Mouse (Mus musculus) layer of hippocampus, adult 2 months (tissue): ENCODE measurements around the gene Irak4. TPM values are rescaled to one million over a fixed set of nuclear protein-coding genes. Genes with fewer than 3 reads are reported as not detected.
A peak's percentile ranks its signal among the peaks of the same experiment; 100 is the strongest.

Experiments
- DNase-seq, 2 experiments: peaks; one replicate each; pipeline ENCODE4 v3.0.0; 2022; ENCODE audit warnings: low spot score in 2 of 2
- H3K27ac ChIP-seq: fragments of 200-600 bp; 2 replicates; pipeline ENCODE4 v1.8.1; 2022
- H3K4me3 ChIP-seq: fragments of 200-600 bp; 2 replicates; pipeline ENCODE4 v1.8.1; 2022; ENCODE audit warnings: mild to moderate bottlenecking
- CTCF ChIP-seq: fragments of 200-600 bp; conservative IDR thresholded peaks from 2 replicates; pipeline ENCODE4 v1.8.1; 2022; ENCODE audit warnings: antibody characterized with exemption, mild to moderate bottlenecking, moderate library complexity
- long read RNA-seq, 2 experiments: library from polyadenylated mRNA; stranded (forward); transcript quantifications; one replicate each; pipeline ENCODE4 v2.0.0; 2021; ENCODE audit warnings: borderline mapping rate in 2 of 2
- total RNA-seq, 2 experiments: library from RNA; stranded (reverse); gene quantifications; 2 replicates each; pipeline ENCODE4 v1.2.3; 2021

Gene Irak4
- total RNA-seq, result 1 to 10 TPM; 1.8 to 3.4 TPM
- long read RNA-seq, experiment 1, partial matches to known transcripts, result 1 of 10 reads
- long read RNA-seq, experiment 1, other reads (novel, unspliced or antisense), result 8 of 10 reads
- long read RNA-seq, experiment 2, partial matches to known transcripts, result 0 of 8 reads
- long read RNA-seq, experiment 2, other reads (novel, unspliced or antisense), result 8 of 8 reads

DNA sequence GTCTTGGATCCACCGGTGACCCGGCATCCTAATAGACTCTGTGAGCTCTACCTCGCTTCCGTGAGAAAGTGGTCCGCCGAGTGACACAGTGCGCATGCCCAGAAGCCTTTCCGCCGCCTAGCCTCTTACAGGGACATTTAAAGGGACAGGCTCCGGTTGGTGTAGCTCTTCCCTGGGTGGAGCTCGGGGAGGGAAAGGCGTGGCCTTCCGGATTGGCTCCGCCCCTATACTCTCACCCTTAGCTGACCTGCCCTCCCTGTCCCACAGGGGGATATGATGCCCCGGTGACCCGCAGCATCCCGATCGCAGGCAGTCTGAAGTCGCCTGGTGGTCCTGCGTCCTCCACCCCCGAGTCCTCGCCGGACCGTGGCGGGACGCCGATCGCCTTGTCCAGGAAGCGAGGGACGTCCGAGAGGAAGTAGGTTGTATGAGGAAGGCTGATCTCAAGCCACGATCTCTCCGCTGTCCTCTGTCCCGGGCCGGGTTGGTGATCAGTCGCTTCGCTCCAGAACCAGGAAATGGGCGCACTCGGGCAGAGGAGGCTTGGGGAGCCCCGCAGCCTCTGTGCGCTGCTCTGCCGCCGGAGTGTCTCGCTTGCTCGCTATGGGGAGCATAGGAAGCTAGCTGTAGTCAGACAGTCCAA is at the start of gene Irak4, which contains the start of gene Pus7l:
Irak4 (plus strand) TSS at position 235 of the 643 bp plus-strand sequence.
Pus7l (minus strand) TSS at position 139 of the 643 bp plus-strand sequence.
- TF ChIP-seq CTCF, result peak; percentile 44
- peak within 1 kb of the TSS; percentile 81 for H3K4me3 ChIP-seq
- peak within 1 kb of the TSS; percentile 94 for H3K27ac ChIP-seq
- peak; percentile 89 to 93 for DNase-seq

DNA sequence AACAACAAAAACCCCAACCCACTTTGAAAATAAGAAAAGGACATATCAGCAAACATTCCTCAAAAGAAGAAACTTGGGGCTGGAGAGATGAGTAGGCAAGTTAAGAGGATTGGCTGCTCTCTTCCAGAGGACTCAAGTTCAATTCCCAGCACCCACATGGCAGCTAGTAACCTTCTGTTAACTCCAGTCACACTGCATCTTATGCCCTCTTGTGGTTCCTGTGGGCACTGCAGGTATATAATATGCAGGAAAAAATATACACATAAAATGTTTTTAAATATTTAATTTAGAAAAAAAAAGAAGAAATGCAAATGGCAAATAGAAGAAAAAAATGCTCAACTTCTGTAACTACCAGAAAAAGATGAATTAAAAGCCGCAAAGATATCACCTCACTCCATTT is 49.0 kb upstream of the Irak4 start:
- peak; percentile 63 for TF ChIP-seq CTCF
- no peak overlapping the region for H3K4me3 ChIP-seq
- DNase-seq, result no peak
- H3K27ac ChIP-seq, result no peak overlapping the region

DNA sequence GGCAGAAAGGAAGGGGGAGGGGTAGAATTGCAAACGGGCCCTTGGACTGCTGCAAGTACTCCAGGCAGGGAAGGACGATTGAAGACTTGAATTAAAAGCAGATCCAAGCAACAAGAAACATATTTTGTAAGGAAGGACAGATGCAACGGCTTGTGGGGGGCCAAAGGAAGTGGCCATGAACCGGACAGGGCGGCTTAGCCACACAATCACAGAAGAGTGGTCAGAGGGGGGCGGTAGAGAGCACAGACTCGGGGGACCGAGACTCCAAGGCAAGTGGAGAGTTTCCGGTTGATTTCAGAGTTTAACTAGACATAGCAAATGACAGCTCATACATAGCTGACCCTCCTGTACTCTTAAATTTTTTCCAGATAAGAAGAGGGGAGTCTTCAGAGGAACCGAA is 47.5 kb upstream of the Irak4 start:
- no peak overlapping the region for H3K4me3 ChIP-seq
- TF ChIP-seq CTCF, result peak; percentile 51
- H3K27ac ChIP-seq, result no peak overlapping the region
- no peak for DNase-seq

GRCm38 (mm10) chr15:94499260-94499659 is 44.2 kb upstream of the Irak4 start:
- Histone ChIP-seq H3K4me3 (no peak overlapping the region), H3K27ac (no peak overlapping the region)
- DNase-seq, result no peak
- TF ChIP-seq CTCF, result no peak

- DNase-seq, result no peak
- no peak overlapping the region for H3K27ac ChIP-seq
- H3K4me3 ChIP-seq, result no peak overlapping the region
- no peak for TF ChIP-seq CTCF
Measured at GRCm38 (mm10) chr15:94503451-94504215, 39.8 kb upstream of the Irak4 start.

DNA sequence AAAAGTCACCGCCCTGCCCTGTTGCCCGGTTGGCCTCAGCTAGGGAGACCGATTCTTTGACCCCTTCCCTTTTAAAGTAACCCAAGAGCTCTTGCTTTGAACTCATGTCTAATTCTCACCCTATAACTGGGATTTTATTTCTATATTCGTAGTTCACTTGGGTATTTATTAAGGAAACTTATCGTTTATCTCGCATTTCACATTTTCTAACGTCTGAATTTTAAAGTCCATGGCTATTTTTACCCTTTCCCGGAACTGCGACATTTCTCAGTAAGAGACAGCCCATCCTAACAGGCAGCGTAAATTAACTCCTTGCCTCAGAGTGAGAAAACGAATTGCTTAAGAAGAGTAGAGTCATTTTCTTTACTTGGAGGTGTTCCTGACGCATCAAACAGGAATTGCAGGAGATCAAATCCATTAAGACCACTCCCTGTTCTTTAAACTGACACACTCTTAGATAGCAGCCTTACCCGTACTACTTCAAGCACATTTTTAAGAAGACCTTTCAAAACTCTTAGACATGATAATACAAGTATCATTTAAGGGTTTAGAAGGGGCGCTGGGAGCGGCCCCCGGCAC is 25.4 kb upstream of the Irak4 start:
- no peak for TF ChIP-seq CTCF
- H3K4me3 ChIP-seq, result no peak overlapping the region
- DNase-seq, result no peak
- H3K27ac ChIP-seq, result no peak overlapping the region

DNA sequence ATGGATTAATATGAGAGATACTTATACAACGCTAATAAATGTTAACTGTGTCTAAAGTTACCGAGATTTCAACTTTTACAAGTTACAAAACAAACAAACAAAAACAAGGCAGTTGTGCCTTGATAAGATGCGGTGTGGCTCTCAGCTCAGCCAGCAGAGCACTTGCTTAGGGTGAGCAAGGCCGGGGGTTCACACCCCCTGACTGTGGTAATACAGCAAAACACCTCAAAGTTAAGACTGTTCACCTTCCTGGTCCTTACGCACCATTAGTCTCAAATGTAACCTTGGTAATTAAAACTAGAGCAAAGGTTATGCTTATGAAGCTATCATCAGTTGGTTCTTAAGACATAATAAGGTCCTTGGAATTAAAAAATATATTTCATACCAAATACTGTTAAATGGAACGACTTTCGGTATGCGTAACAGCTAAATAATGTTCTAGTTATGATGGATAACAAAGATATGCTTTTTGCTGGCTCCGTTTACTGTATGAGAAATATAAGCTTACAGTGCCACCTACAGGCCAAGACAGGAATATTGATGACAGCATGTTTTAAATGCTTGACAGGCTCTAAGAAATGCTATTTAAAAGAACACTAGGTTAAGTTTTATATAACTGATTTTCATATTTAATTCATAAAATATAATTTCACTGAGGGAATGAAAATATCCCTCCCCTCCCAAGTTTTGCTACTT is 23.1 kb upstream of the Irak4 start:
- H3K4me3 ChIP-seq, result no peak overlapping the region
- H3K27ac ChIP-seq, result no peak overlapping the region
- peak; percentile 31 to 56 for DNase-seq
- TF ChIP-seq CTCF, result peak; percentile 88

DNA sequence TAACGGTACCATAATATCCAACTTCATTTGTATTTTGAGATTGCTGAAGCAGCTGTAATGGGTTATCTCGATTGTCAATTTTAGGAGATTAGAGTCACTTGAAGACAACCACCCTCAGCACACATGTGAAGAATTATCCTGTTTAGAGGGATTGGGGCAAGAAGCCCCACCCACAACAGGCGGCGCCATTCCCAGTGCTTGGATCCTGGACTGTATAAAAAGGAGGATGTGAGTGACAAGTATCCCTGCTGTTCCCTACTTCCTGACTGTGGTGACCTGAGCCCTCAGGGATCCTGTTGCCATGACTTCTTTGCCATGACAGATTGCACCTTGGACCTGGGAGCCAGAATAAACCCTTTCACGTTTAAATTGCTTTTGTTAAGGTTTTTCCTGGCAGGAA is 22.5 kb upstream of the Irak4 start:
- TF ChIP-seq CTCF, result no peak
- no peak for DNase-seq
- H3K27ac ChIP-seq, result no peak overlapping the region
- H3K4me3 ChIP-seq, result no peak overlapping the region

GRCm38 (mm10) chr15:94523251-94523650 is 20.2 kb upstream of the Irak4 start:
- Histone ChIP-seq H3K4me3 (no peak overlapping the region), H3K27ac (no peak overlapping the region)
- no peak for TF ChIP-seq CTCF
- no peak for DNase-seq

DNA sequence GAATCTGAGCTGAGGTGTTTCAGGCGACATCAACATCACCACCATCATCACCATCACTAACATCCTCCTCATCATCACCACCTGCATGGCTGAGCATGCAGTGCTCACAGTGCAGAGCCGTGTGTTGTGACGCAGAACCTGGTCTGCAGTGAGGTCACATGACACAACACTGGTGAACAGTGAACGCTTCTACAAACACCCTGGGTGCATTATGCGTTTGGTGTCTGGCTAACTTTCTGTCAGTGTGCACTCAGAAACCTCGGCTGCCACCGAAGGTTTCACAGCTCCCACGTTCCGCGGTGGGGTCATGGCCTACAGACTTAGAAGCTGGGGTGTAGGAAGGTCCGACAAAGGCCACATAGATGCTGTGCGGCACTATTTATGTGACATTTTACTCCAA is 18.5 kb upstream of the Irak4 start:
- no peak for DNase-seq
- no peak for TF ChIP-seq CTCF

GRCm38 (mm10) chr15:94530519-94530918 is 12.9 kb upstream of the Irak4 start:
- TF ChIP-seq CTCF, result no peak
- Histone ChIP-seq H3K27ac (no peak overlapping the region), H3K4me3 (no peak overlapping the region)
- no peak for DNase-seq

More for the DNA sequence above, 18.5 kb upstream of the Irak4 start:
- Histone ChIP-seq H3K27ac (no peak overlapping the region), H3K4me3 (no peak overlapping the region)

DNA sequence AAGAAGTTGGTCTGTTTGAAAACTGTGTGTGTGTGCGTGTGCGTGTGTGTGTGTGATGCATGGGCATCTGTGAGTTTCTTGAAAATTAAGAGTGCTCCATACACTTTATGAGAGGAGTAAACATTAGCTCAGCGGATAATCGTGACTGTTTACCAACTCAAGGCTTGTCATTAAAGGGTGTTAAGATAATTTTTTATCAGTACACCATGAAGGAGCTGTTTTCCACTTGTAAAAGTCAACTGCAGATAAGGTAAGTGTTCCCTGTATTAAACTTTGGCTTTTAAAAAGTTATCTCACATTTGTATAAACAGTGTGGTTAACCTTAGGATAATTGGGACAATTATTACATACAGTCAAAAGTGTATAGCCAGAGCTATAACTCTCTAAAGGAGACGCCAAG is 11.1 kb upstream of the Irak4 start:
- Histone ChIP-seq H3K27ac (no peak overlapping the region), H3K4me3 (no peak overlapping the region)
- no peak for DNase-seq
- no peak for TF ChIP-seq CTCF

GRCm38 (mm10) chr15:94532956-94533355 is 10.5 kb upstream of the Irak4 start:
- TF ChIP-seq CTCF, result no peak
- no peak overlapping the region for H3K4me3 ChIP-seq
- no peak overlapping the region for H3K27ac ChIP-seq
- no peak for DNase-seq
